Mouse (Mus musculus): Measurements from ENCODE around the gene Dhrs3.

The Dhrs3 gene

GRCm38 (mm10) chr4:144939847-144940411, 47.3 kb downstream of the Dhrs3 start:
- no peak for DNase-seq (ENCODE audit: low spot score)

GRCm38 (mm10) chr4:144940796-144941462, 48.3 kb downstream of the Dhrs3 start:
- no peak for DNase-seq (ENCODE audit: low spot score)

DNA sequence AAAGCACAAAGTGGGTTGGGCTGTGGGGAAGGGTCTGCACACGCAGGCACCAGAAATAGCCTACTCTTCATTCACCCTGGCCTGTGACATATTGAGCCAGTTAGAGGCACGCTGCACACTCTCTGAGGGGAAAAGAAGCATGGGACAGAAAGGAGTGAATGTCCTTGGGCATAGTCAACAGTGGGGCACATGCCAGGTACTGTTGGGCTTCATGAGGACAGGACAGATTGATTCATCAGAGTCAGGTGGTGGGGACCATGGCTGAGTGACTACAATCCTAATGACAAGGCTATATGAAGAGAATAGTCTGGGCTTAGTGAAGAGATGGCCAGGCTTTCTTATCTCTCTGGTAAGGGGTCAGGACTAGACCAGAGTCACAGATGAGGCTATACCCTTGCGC, 49.8 kb downstream of the Dhrs3 start:
- no peak for DNase-seq (ENCODE audit: low spot score)

DNA sequence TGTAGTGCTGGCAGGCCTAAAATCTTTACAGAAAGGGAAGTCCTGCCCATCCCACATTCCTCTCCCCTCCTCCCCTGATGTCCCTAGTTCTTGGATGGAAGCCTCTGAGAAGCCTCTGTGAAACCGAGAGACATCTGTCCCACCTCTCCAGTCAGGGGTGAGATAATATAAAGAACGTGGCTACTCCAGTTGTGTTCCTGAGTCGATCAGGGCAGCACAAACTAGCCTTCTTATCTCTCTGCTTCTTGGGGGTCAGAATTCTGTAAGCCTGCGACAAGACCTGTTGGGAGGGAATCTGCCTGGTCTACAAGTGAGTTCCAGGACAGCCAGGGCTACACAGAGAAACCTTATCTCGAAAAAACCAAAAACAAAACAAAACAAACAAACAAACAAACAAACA, 50.6 kb downstream of the Dhrs3 start:
- no peak for DNase-seq (ENCODE audit: low spot score)

- peak; percentile 64 for DNase-seq (ENCODE audit: low spot score)
Measured at GRCm38 (mm10) chr4:144947738-144948390, 55.2 kb downstream of the Dhrs3 start.

- peak; percentile 86 for DNase-seq (ENCODE audit: low spot score)
Measured at GRCm38 (mm10) chr4:144949441-144950326, 57.1 kb downstream of the Dhrs3 start.

DNA sequence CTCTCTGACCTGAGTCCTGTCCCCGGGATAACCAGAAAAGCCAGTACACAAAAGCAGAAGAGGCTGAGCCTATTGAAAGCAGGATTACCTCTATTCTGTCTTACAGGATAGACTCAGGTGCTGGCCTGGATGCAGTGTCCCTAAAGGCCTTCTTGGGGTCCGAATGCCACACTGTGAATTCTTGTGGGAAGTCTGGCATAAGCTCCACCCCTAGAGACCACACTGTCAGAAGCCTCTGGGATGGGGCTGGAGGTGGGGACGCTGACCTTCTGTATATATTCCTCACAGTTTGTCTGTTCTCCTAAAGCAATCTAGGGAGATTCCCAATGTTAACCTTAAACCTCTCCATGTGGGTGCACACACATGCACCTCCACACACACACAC, 57.7 kb downstream of the Dhrs3 start:
- no peak for DNase-seq (ENCODE audit: low spot score)

DNA sequence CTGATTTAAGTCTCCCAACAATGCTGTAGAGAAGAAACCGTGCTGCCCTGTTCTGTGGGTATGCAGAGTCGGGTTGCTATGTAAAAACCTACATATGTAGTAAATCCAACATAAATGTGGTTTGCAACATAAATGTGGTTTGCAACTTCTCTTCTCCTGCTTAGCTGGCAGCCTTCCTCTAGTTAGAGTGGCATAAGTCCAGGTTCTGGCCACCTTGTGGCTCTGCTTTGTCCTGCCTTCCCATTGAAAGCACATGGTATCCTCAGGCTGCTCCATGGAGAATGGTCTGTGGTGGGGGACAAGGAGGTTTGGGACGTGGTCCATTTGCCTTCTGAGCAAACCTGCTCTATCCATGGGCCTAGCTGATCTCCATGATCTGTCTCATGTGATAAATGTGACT, 58.3 kb downstream of the Dhrs3 start:
- peak; percentile 66 for DNase-seq (ENCODE audit: low spot score)

- DNase-seq (ENCODE audit: low spot score) = peak; percentile 89
Measured at GRCm38 (mm10) chr4:144951859-144952258, 59.2 kb downstream of the Dhrs3 start.

DNA sequence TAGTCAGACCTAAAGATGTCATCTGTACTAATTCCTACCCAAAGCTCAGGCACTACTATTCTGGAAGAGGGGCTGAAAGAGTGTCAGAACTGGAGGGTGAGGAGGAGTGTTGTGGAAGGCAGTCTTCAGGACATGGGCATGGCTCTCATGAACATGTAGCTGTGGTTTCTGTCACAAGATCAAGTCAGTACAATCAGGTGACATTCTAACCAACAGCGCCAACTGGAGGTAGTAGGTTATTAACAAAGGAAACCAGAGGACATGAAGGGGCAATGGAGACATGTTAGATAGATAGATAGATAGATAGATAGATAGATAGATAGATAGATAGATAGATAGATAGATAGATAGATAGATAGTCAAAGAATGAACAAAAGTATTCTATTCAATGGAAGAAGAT, 60.8 kb downstream of the Dhrs3 start:
- DNase-seq (ENCODE audit: low spot score) = no peak

- DNase-seq (ENCODE audit: low spot score) = no peak
Measured at GRCm38 (mm10) chr4:144955863-144956262, 63.2 kb downstream of the Dhrs3 start.

GRCm38 (mm10) chr4:144956293-144956692, 63.7 kb downstream of the Dhrs3 start:
- no peak for DNase-seq (ENCODE audit: low spot score)

GRCm38 (mm10) chr4:144957186-144957585, 64.6 kb downstream of the Dhrs3 start:
- peak; percentile 97 for DNase-seq (ENCODE audit: low spot score)

GRCm38 (mm10) chr4:144957721-144958120, 65.1 kb downstream of the Dhrs3 start:
- peak; percentile 88 for DNase-seq (ENCODE audit: low spot score)

- peak; percentile 94 for DNase-seq (ENCODE audit: low spot score)
Measured at GRCm38 (mm10) chr4:144960188-144960904, 67.7 kb downstream of the Dhrs3 start.

GRCm38 (mm10) chr4:144961232-144961631, 68.6 kb downstream of the Dhrs3 start:
- peak; percentile 15 for DNase-seq (ENCODE audit: low spot score)

- DNase-seq (ENCODE audit: low spot score) = no peak
Measured at GRCm38 (mm10) chr4:144961696-144962095, 69.1 kb downstream of the Dhrs3 start.

DNA sequence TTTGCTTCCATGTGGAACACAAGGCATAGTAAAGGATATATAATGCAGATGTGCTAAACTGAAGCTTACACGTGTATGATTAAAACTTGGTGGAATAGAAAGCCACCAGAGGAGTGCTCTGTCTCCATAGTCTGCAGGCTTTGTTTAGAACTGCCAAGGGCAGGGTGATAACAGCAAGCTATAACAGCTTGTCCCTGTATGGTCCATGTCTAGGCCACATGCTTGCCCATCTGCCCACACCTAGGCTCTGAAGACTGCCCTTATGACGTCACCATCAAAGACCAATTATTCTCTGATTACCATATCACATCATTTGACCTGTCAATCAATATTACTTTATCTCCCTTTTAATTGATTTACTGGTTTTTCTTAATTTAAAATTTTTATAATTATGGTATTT, 72.6 kb downstream of the Dhrs3 start:
- no peak for DNase-seq (ENCODE audit: low spot score)

GRCm38 (mm10) chr4:144968371-144968770, 75.7 kb downstream of the Dhrs3 start:
- DNase-seq (ENCODE audit: low spot score) = no peak

DNA sequence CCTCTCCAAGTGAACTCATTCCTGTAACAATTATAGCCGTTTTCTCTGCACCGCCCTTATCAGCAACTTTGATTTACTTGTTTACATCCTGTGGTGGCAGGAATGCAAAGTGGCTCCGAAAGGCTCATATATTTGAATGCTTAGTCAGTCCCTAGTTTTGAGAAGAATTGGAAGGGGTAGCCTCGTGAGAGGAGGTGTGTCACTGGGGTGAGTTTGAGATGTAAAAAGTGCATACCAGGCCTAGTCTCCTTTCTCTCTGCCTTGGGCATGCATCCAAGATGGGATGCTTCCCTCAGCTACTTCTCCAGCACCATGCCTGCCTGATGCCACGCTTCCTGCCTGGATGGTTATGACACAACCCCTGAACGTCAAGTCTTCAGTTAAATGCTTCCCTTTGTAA, 76.4 kb downstream of the Dhrs3 start:
- DNase-seq (ENCODE audit: low spot score) = no peak

- DNase-seq (ENCODE audit: low spot score) = no peak
Measured at GRCm38 (mm10) chr4:144971048-144971447, 78.4 kb downstream of the Dhrs3 start.
